Mouse (Mus musculus) stomach, postnatal 0 days (tissue): ENCODE results near the gene Rps6.

Source experiments
- CTCF ChIP-seq: IDR thresholded peaks from 2 replicates; pipeline ENCODE4 v1.5.1; 2016; ENCODE audit warnings: antibody characterized with exemption, low read depth, mild to moderate bottlenecking, moderate library complexity
- EP300 ChIP-seq: optimal IDR thresholded peaks from 2 replicates; pipeline ENCODE3; 2016; ENCODE audit warnings: antibody characterized with exemption

DNA sequence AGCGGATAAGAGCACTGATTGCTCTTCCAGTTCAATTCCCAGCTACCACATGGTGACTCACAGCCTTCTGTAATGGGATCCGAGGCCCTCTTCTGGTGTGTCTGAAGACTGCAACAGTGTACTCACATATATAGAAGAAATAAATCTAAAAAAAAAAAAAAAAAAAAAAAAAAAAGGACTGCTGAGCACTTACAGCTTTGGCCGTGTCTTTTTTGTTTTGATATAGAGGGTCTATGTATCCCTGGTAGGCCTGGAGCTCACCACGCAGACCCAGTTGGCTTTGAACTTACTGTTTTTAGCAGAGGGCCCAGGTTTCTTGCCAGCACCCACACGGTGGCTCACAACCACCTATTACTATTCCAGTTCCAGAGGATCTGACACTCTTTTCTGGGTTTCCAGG, 6.9 kb upstream of the Rps6 start:
- TF ChIP-seq EP300 (no peak), CTCF (no peak)
